Mouse (Mus musculus) kidney, embryonic 16.5 days (tissue): Measurements from ENCODE around the gene Sdhd. TPM values are rescaled to one million over a fixed set of nuclear protein-coding genes. Genes with fewer than 3 reads are reported as not detected.

ENCODE experiments used
- ATAC-seq: fragments of 200-750 bp; cut with Nextera tagmentation; 2 replicates; pipeline ENCODE4 v1.8.0; 2017; ENCODE audit warnings: moderate TSS enrichment; ENCODE audit not compliant: low FRiP score, low TSS enrichment
- H3K27ac ChIP-seq: fragments of 300-500 bp; sonication (generic); 2 replicates; pipeline ENCODE4 v1.5.1; 2014; ENCODE audit warnings: low read length
- H3K27me3 ChIP-seq: fragments of 300-500 bp; sonication (generic); 2 replicates; pipeline ENCODE4 v1.6.1; 2014; ENCODE audit warnings: low read length, control low read depth, mixed read lengths; ENCODE audit not compliant: insufficient read depth
- H3K36me3 ChIP-seq: fragments of 300-500 bp; sonication (generic); 2 replicates; pipeline ENCODE4 v1.6.1; 2014; ENCODE audit warnings: low read length, control low read depth, mixed read lengths; ENCODE audit not compliant: insufficient read depth
- H3K4me1 ChIP-seq: fragments of 300-500 bp; sonication (generic); 2 replicates; pipeline ENCODE4 v1.6.1; 2014; ENCODE audit warnings: low read length, control low read depth, mixed read lengths; ENCODE audit not compliant: insufficient read depth
- H3K4me2 ChIP-seq: fragments of 300-500 bp; sonication (generic); replicated peaks from 2 replicates; pipeline ENCODE4 v1.6.1; 2014; ENCODE audit warnings: low read depth, low read length
- H3K4me3 ChIP-seq: fragments of 300-500 bp; sonication (generic); 2 replicates; pipeline ENCODE4 v1.5.1; 2014; ENCODE audit warnings: mild to moderate bottlenecking, low read length
- H3K9ac ChIP-seq: fragments of 300-500 bp; sonication (generic); replicated peaks from 2 replicates; pipeline ENCODE4 v1.6.1; 2014; ENCODE audit warnings: low read length
- H3K9me3 ChIP-seq: fragments of 300-500 bp; sonication (generic); 2 replicates; pipeline ENCODE4 v1.6.1; 2016; ENCODE audit warnings: low read length, control low read depth
- WGBS: fragments of 180-500 bp; shearing (Covaris S2); extraction: QIAGEN DNeasy Blood & Tissue Kit; methylation state at CpG from one replicate; pipeline ENCODE4 v1.1.7; 2014; 5-methylcytosine and 5-hydroxymethylcytosine counted together
- polyA plus RNA-seq: library from polyadenylated mRNA; unstranded; fragments of >200 nt; fragmentation: Nextera tagmentation; extraction: Ambion mirVana; gene quantifications from 2 replicates; pipeline ENCODE4 v1.2.1, GENCODE M21; 2015

Gene Sdhd
- polyA plus RNA-seq, 1 experiment from 2014 or later, result 453 TPM

DNA sequence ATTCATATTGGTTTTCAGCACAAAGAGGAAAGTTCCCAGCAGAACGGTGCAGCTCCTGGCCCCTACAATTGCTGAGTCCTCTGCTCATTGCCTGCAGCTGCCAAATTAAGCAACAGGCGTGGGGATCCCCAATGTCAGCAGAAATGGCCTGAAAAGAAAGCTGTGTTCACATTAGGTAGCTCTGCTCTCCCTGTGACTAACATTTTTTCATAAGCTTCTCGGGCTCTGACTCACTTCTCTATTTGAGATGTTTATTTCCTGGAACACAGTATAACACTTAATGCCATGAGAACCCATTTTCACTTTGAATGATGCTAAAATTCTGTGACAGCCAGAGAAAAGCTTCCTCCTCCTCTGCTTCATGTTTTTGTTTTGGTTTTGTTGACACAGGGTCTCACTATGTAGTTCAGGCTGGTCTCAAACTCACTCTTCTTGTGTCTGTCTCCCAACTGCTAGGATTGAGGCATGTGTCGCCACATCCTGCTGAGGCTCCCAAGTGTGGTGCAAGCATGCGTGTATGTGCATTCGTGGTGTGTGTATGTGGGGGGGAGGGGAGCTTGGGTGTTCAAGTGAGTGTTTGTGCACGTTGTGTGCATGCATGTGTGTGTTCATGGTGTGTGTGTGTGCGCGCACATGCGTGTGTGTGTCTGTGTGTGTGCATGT, 12.6 kb downstream of the Sdhd start:
- Histone ChIP-seq H3K4me3 (no peak overlapping the region), H3K36me3 (peaks cover 10% of the 10 kb centered on the region; the same call in 1 of the 2 replicates), H3K27ac (no peak overlapping the region), H3K4me1 (0 out of 2 replicates have a peak, but pooled peaks cover 3% of the 10 kb centered on the region), H3K9me3 (no peaks in the 10 kb centered on the region), H3K27me3 (no peaks in the 10 kb centered on the region), H3K4me2 (no peak overlapping the region), H3K9ac (no peak overlapping the region)
- 74% methylated on average over 10 of the region's 10 CpGs for WGBS
- ATAC-seq, result no peak

DNA sequence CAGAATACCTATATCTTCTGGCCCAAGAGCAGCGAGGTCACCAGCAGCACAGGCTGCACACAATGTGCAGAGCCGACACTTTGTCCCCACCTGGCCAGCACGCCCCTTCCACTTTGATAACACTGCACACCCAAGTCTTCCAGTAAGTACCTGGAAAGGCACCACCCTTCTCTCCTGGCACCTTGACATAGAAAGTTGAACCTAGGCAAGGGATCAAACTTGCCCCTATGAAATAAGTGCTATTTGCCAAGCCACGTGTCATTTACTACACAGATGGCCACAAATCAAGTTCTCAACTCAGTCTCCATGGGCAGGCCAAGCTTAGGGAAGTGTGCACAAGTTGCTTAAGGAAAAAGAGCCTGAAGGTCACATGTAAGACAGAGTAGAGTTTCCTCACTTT, 16.7 kb downstream of the Sdhd start:
- Histone ChIP-seq H3K9me3 (no peaks in the 10 kb centered on the region), H3K27ac (no peak overlapping the region), H3K4me2 (no peak overlapping the region), H3K36me3 (no peaks in the 10 kb centered on the region), H3K4me3 (no peak overlapping the region), H3K4me1 (no peaks in the 10 kb centered on the region), H3K9ac (no peak overlapping the region), H3K27me3 (no peaks in the 10 kb centered on the region)
- 74% methylated on average over 4 of the region's 4 CpGs for WGBS
- no peak for ATAC-seq

DNA sequence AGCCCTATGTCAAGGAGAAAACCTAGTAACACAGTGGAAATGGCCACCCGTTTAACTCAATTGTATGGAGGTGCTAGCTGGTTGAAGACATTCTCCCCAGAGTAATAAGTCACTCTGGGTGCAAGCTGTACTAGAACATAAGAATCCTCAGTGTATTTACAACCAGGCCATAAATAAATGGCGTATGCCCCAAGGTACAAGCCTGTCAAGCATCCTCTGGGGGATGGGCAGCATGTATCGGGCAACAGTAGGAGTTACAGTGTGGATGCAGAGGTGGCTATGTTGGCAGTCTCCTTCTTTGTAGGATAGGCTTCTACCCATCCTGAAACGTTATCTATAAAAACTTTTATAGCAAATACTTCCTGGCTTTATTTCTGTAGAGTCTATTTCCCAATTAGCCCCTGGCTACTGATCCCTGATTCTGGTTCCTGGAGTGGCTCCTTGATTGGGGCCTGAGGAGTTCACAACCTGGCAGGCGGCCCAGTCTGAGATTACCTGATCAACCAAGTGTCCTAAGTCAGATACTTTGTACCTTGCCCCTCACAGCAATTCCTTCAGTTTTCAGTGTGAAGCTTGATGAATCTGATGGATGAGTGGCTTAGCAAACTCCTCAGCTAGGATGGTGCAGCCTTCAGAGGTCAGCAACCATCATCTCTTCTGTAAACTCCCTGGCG, 18.3 kb downstream of the Sdhd start:
- Histone ChIP-seq H3K4me3 (no peak overlapping the region), H3K9ac (no peak overlapping the region), H3K4me2 (no peak overlapping the region), H3K4me1 (no peaks in the 10 kb centered on the region), H3K27ac (no peak overlapping the region), H3K9me3 (no peaks in the 10 kb centered on the region), H3K27me3 (no peaks in the 10 kb centered on the region), H3K36me3 (no peaks in the 10 kb centered on the region)
- 67% methylated on average over 6 of the region's 6 CpGs for WGBS
- no peak for ATAC-seq

- no peaks in the 10 kb centered on the region for H3K27me3 ChIP-seq
- no peaks in the 10 kb centered on the region for H3K36me3 ChIP-seq
- no peak overlapping the region for H3K4me3 ChIP-seq
- ATAC-seq, result no peak
- no peak overlapping the region for H3K4me2 ChIP-seq
- no peaks in the 10 kb centered on the region for H3K9me3 ChIP-seq
- H3K9ac ChIP-seq, result no peak overlapping the region
- no peak overlapping the region for H3K27ac ChIP-seq
- 32% methylated on average over 4 of the region's 4 CpGs for WGBS
- no peaks in the 10 kb centered on the region for H3K4me1 ChIP-seq
Observed at GRCm38 (mm10) chr9:50580370-50580769, 23.2 kb downstream of the Sdhd start.

GRCm38 (mm10) chr9:50569599-50570525, 33.8 kb downstream of the Sdhd start:
- H3K27me3 ChIP-seq, result no peaks in the 10 kb centered on the region
- no peaks in the 10 kb centered on the region for H3K9me3 ChIP-seq
- no peaks in the 10 kb centered on the region for H3K36me3 ChIP-seq
- H3K27ac ChIP-seq, result no peak overlapping the region
- H3K4me3 ChIP-seq, result no peak overlapping the region
- no peak for ATAC-seq
- H3K9ac ChIP-seq, result no peak overlapping the region
- H3K4me2 ChIP-seq, result no peak overlapping the region
- H3K4me1 ChIP-seq, result no peaks in the 10 kb centered on the region
- 77% methylated on average over 10 of the region's 10 CpGs for WGBS

DNA sequence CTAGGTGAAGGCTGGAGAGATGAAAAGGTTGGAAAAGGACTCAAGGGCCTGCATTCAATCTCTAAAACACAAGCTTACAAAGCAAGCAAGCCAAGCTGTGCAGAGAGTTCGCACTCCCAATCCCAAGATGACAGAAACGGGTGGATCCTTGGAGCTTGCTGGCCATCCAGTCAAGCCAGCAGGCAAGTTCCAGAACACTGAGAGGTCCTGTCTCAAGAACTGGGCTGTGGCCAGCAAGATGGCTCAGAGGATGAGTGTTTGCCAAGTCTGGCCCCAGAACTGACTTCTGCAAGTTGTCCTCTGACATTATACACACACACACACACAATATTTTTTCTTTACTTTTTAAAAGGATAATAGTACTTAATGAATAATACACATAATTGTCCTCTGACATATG, 35.7 kb downstream of the Sdhd start:
- no peaks in the 10 kb centered on the region for H3K27me3 ChIP-seq
- no peak overlapping the region for H3K4me3 ChIP-seq
- no peak overlapping the region for H3K4me2 ChIP-seq
- ATAC-seq, result no peak
- no peaks in the 10 kb centered on the region for H3K4me1 ChIP-seq
- H3K36me3 ChIP-seq, result no peaks in the 10 kb centered on the region
- H3K27ac ChIP-seq, result no peak overlapping the region
- no peak overlapping the region for H3K9ac ChIP-seq
- 88% methylated on average over 2 of the region's 2 CpGs for WGBS
- H3K9me3 ChIP-seq, result no peaks in the 10 kb centered on the region

- no peak for ATAC-seq
- Histone ChIP-seq H3K4me2 (no peak overlapping the region), H3K36me3 (no peaks in the 10 kb centered on the region), H3K27ac (no peak overlapping the region), H3K9ac (no peak overlapping the region), H3K4me1 (no peaks in the 10 kb centered on the region), H3K9me3 (no peaks in the 10 kb centered on the region), H3K4me3 (no peak overlapping the region), H3K27me3 (no peaks in the 10 kb centered on the region)
- WGBS, result 85% methylated on average over 4 of the region's 4 CpGs
Observed at GRCm38 (mm10) chr9:50567372-50567771, 36.2 kb downstream of the Sdhd start.

GRCm38 (mm10) chr9:50565940-50566339, 37.7 kb downstream of the Sdhd start:
- ATAC-seq, result no peak
- no peaks in the 10 kb centered on the region for H3K4me1 ChIP-seq
- H3K9me3 ChIP-seq, result no peaks in the 10 kb centered on the region
- no peak overlapping the region for H3K4me3 ChIP-seq
- H3K9ac ChIP-seq, result no peak overlapping the region
- no peak overlapping the region for H3K4me2 ChIP-seq
- WGBS, result 76% methylated on average over 4 of the region's 4 CpGs
- H3K27ac ChIP-seq, result no peak overlapping the region
- H3K27me3 ChIP-seq, result no peaks in the 10 kb centered on the region
- H3K36me3 ChIP-seq, result no peaks in the 10 kb centered on the region

GRCm38 (mm10) chr9:50565173-50565572, 38.4 kb downstream of the Sdhd start:
- no peak overlapping the region for H3K4me3 ChIP-seq
- ATAC-seq, result no peak
- H3K4me1 ChIP-seq, result no peaks in the 10 kb centered on the region
- H3K27me3 ChIP-seq, result no peaks in the 10 kb centered on the region
- H3K9ac ChIP-seq, result no peak overlapping the region
- no peak overlapping the region for H3K4me2 ChIP-seq
- 80% methylated on average over 7 of the region's 7 CpGs for WGBS
- H3K36me3 ChIP-seq, result no peaks in the 10 kb centered on the region
- H3K9me3 ChIP-seq, result no peaks in the 10 kb centered on the region
- no peak overlapping the region for H3K27ac ChIP-seq
